Mouse (Mus musculus) adipocyte (in vitro differentiated cells): ENCODE results near the gene Ucp1.

Experiments used
- DNase-seq: peaks from one replicate; pipeline ENCODE4 v3.0.0-alpha.2; 2016; ENCODE audit warnings: low spot score

Ucp1 gene

DNA sequence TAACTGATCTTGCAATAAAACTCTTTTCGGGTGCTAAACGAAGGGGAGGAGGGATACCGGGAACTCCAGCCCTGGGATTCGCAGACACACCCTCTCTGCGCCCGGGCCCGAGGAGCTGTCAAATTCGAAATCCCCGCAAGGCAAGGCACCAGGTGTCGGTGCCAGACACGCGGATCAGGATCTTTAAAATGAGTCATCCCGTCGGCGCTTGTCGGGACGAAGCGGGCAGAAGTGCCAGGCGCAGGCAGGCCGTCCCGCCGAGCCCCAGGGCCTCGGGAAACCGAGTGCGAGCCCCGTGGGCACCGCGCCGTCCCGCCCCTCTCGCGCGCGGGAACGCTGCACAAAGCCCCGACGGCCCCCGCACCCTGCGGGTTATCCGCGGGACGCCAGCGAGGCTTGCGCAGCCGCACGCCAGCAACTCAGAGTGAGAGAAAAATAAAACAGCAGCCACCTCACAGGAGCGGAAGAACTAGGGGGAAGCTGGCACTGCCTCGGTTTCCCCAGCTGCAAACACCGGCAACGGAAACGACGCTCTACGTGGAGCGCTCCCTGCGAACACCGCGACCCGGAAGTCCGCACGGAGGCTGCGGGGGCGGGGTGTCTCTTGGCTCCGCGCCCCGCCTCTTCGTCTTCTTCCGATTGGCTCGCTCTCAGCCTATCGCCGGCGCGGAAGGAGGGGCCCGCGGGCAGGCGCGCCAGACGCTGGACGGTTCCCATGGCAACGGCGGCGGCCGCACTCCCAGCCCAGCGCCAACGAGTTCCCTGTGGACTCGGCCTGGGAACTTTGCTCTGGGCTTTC is 41.9 kb downstream of the Ucp1 start, which contains the start of gene Elmod2:
Elmod2 (minus strand) TSS at position 588 of the 799 bp plus-strand sequence.
- DNase-seq: peak; percentile 97

GRCm38 (mm10) chr8:83332864-83333263 is 42.7 kb downstream of the Ucp1 start:
- peak; percentile 68 for DNase-seq

DNA sequence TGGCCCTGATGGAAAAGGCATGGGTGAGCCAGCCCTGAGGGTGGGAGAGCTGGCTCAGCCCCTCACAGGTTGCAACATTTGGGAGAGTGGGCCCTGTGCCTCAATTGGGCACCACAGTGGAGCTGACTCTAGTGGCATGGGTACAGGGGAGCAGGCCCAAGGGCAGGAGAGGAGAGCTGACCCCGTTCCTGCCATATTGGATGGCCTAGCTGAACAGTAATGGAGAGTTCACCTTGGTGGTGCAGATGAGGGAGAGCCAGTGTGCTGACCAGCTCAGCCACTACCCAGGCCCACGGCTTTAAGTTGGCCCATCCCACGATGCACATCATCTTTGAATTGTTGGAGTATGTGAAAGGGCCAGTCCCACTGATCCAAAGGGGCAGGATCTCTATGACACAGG is 51.9 kb downstream of the Ucp1 start:
- DNase-seq: no peak

DNA sequence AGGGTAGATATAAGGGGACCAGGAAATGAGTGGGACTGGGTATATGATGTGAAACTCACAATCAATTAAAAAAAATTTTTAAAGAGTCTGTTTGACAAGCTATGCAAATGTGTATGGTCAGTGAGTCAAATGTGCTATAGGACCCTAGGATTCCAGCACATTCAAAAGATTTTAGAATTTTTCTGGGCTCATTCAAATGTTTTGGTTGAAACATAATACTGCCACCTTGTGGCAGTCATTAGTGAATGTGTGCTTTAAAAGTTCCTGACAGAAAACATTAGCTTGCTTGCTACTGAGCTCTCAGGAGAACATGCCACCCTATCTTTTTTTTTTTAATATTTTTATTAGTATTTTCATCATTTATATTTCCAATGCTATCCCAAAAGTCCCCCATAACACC is 52.5 kb downstream of the Ucp1 start:
- DNase-seq: peak; percentile 66
